Mouse (Mus musculus) liver, adult 2 months (tissue): ENCODE data around the gene Prss40.

Source experiments
- CTCF ChIP-seq: fragments of 200-500 bp; IDR thresholded peaks from 2 replicates; pipeline ENCODE4 v1.5.1; 2011; ENCODE audit warnings: low read depth, low read length, control low read depth
- POLR2A ChIP-seq: fragments of 200-500 bp; IDR thresholded peaks from 2 replicates; pipeline ENCODE4 v1.6.1; 2011; ENCODE audit warnings: low read length, control low read depth; ENCODE audit not compliant: insufficient read depth; ENCODE audit errors: extremely low read depth

DNA sequence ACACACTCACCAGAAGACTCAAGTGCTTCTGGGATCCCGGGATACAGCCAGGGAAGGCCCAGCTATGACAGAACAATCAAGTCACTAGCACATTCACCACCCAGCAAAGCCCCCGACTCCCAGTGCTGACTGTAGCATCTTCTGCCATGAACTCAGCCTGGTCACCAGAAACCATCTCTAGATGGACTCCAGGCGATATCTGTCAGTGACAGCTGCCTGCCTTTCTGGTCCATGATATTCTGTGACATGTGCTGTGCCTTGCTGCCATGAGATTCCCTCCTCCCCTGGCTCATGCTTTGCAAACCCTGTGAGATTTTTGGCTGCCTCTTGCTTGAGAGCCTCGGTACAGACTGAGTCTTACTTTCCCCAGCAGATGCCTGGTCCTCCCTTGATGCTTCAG lies 24.0 kb upstream of the Prss40 start:
- TF ChIP-seq CTCF (no peak), POLR2A (no peak)
